Mouse (Mus musculus) regulatory T cell (primary cell): ENCODE measurements around the gene 4930518I15Rik.
"Not testable (repeated sequence)": the region's sequence is repeated elsewhere in the genome, so short reads cannot be mapped to it uniquely, and the experiment has no call there.

Experiments
- in situ Hi-C: fragments of 300-600 bp; cut with MboI, MseI; formaldehyde crosslinking; loops from one replicate; pipeline ENCODE4 v1.15.1; 2025; ENCODE audit warnings: high pct_unique_total_duplicates

The 4930518I15Rik gene

GRCm38 (mm10) chr2:156879541-156879940 is 21.8 kb upstream of the 4930518I15Rik start:
- in situ Hi-C loops = no loop called here

DNA sequence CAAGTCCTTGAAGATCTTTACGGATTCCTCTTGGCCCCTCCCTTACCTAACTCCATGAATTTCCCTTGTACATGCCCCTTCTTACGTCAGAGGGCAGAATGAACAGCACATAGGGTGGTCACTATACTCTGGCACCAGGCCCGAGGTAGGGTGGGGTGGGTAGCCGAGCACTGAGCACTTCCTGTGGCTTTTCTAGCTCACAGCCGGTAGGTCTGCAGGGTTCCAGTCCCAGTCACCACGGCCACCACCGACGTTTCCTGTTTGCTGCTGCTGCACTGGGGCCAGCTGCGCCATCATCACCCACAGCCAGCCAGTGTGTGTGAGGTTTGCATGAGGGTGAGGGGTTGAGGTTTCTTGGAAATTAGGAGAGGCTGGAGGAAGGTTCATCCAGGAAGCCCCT is 20.0 kb upstream of the 4930518I15Rik start:
- in situ Hi-C loops = no loop called here

DNA sequence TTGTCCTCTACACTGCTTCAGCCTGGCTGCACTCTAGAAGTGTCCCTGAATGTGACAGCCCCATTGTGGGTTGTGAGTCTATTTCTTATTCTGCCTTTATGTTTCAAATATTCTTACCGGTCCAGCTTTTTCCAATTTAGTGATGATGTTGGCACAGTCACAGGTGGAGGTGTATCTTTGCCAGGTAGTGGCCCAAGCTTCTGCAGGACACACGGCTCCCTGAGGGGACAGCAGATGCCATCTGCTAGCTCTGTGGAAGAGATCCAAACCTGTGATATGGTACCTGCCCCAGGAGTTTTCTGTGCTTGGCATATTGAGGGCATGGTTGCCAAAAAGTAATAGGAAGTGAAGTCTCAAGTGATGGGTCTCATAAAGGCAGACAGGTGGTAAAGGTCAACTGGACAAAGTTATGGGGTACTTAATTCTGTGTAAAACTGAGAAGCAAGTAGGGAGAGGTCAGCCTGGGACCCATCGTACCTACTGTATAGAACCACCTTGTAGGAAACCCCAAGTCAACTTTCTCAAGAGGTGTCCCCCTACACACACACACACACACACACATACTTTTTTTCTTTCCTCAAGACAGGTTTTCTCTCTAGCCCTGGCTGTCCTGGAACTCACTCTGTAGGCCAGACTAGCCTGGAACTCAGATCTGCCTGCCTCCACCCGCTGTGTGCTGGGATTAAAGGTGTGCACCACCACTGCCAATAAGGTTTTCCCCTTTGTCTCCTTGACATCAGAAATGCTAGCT is 17.2 kb upstream of the 4930518I15Rik start:
- in situ Hi-C loops = no loop called here

GRCm38 (mm10) chr2:156874047-156874759 is 16.5 kb upstream of the 4930518I15Rik start:
- in situ Hi-C loops = no loop called here

DNA sequence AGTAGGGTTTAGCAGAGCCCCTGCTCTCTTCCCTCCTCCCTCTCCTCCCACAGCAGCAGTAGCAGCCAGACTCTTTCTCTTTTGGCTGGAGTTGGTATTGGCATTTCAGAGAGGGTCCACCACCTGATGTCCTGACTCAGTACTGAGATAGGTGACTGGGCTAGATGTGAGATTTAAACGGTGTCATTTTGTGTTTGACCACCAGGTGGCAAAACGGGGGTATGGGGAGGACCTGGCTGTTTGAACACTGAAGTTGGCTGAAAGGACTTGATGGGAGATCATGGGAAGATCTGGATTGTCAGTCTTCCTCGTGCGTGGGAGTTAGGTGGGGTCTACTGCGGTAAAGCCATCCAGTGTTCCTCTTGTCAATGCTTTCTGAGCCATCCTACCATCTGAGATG is 15.9 kb upstream of the 4930518I15Rik start:
- in situ Hi-C loops = no loop called here

- in situ Hi-C loops = no loop called here
These were observed 12.8 kb upstream of the 4930518I15Rik start for GRCm38 (mm10) chr2:156870519-156870918.

DNA sequence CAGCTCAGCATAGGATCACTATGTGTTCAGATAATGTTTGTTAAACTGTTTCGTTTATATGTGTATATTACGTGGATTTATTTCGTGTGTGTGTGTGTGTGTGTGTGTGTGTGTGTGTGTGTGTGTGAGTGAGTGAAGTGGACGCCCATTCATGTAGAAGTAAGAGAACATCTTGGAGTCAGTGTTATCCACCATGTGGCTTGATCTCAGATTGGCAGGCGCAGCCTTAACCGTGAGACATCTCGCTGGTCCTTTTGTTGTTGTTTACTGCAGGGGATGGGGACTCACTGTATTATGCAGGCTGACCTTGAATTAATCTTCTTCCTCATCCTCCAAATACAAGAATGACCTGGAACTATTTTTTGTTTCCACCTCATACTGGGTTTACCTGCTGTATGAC is 11.8 kb upstream of the 4930518I15Rik start:
- in situ Hi-C loops = no loop called here

- in situ Hi-C loops = no loop called here
These were observed 11.2 kb upstream of the 4930518I15Rik start for GRCm38 (mm10) chr2:156868994-156869393.

GRCm38 (mm10) chr2:156864481-156864880 is 6.7 kb upstream of the 4930518I15Rik start:
- in situ Hi-C loops = no loop called here

- in situ Hi-C loops = no loop called here
These were observed 5.9 kb upstream of the 4930518I15Rik start for GRCm38 (mm10) chr2:156863487-156864160.

DNA sequence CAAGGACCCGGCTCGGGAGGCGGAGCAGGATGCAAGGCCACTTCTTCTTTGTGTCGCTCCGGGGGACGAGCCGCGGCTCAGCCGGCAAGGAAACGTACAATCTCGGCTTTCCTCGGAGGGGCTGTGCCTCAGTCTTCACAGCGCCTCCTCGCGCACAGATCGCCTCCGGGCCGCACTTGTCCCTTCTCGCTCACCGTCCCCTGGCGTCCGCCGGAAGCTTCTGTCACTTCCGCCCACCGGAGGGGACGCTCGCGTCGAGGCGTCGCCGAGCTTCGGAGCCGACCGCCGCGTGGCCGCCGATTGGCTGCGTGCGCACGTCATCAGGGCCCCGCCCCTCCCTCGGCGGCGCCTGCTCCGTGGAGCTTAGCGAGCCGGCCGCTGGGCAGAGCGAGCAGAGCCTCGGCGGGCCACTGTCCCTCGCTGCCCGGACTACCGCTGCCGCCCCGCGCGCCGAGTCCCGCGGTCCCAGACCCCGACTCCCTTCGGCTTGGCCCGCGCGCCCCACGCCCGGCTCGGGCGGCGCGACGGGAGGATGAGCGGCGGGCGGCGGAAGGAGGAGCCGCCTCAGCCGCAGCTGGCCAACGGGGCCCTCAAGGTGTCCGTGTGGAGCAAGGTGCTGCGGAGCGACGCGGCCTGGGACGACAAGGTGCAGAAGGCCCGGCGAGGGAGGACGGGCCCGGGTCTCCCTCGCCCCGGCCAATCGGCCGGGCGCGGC is 5.2 kb upstream of the 4930518I15Rik start, which contains the start of gene Rab5if:
TSS of gene Rab5if (plus strand) at position 357 of the 715 bp plus-strand sequence.
- in situ Hi-C loops = no loop called here

- in situ Hi-C loops = no loop called here
These were observed 4.4 kb upstream of the 4930518I15Rik start for GRCm38 (mm10) chr2:156862041-156862717.

- in situ Hi-C loops = no loop called here
These were observed 925 bp upstream of the 4930518I15Rik start for GRCm38 (mm10) chr2:156858671-156859070.

GRCm38 (mm10) chr2:156857385-156857791 is 358 bp downstream of the 4930518I15Rik start:
- in situ Hi-C loops = no loop called here

- in situ Hi-C loops = no loop called here
These were observed 1.4 kb downstream of the 4930518I15Rik start for GRCm38 (mm10) chr2:156856311-156856710.

DNA sequence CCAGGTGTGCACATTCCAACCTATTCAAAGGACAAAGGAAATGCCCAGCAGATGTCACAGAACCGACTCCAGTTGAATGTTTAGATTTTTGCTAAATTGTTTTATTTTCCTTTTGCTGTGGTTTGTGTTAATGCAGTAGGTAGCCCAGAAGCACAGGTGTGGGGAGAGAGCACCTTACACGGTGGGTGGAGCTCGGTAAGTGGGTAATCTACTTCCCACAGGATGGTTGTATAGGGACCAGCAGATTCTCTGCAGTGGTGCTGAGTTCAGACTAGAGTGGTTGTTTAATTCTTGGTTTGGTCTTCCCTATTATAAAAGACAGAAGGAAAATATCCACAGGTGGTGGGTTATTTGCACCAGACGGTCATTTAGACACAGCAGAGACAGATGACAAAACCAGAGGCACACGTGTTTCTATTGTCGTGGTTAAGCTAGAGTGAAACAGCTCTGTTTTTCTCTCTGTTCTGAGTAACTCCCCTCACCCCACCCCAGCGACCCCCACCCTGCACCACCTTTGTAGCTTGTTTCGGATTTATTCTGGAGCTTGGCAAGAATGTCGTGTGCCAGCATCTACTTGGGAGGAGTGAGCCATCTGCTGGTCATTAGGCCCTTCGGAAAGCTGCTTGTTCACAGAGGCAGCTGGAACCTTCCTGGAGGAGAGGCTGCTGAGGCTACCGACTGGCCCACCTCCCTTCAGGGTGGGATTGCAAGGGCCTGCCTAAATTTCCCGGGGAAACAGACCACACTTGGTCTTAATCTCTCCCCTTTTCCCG is 3.6 kb downstream of the 4930518I15Rik start:
- in situ Hi-C loops = not testable (repeated sequence)

DNA sequence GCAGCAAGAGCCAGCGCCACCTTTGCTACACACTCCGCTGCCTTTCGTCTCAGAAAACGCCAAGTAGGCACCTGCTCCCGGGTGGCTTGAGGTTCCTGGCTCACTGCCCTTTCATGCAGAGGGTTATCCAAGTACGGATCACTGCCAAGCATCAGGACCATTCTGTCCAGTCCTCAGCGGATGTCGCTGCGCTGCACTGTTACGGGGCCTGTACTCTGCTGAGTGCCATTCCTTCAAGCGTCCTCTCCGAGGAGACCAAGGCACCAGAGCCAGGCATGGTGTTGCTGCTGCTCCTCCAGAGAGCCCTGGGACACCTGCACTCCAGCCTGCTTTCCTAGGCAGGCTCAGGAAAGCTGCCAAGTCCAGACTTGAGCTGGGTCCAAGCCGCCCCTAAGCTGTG is 4.2 kb downstream of the 4930518I15Rik start:
- in situ Hi-C loops = not testable (repeated sequence)

DNA sequence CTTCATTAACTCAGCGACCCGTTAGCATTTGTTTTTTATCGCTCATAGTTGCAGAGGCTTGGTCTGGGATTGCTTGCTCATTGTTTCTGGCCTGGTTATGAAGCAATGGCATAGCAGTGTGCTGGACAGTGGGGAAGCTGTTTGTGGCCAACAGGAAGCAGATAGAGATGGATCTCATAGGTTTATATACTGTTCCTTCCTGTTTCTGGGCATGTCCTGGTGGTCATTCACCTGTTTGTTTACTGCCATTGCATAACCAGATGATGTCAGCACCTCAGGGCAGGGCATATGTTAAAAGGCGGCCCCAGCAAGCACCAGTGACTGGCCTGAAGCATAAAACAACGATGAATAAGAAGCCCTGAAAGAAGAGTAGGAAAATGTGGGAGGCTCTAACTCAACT is 7.2 kb downstream of the 4930518I15Rik start:
- in situ Hi-C loops = no loop called here

GRCm38 (mm10) chr2:156848526-156849182 is 9.1 kb downstream of the 4930518I15Rik start:
- in situ Hi-C loops = no loop called here

- in situ Hi-C loops = no loop called here
These were observed 10.1 kb downstream of the 4930518I15Rik start for GRCm38 (mm10) chr2:156847653-156848052.
